Mouse (Mus musculus) liver, postnatal 0 days (tissue): ENCODE results near the gene Defb38.

Experiments used
- CTCF ChIP-seq: sonication (generic); IDR thresholded peaks from 2 replicates; pipeline ENCODE4 v1.5.1; 2016; ENCODE audit warnings: antibody characterized with exemption, low read depth
- EP300 ChIP-seq: IDR thresholded peaks from 2 replicates; pipeline ENCODE4 v1.6.1; 2016; ENCODE audit warnings: antibody characterized with exemption, low read depth, mild to moderate bottlenecking

GRCm38 (mm10) chr8:19062891-19063290, 36.5 kb upstream of the Defb38 start:
- TF ChIP-seq CTCF: no peak
- no peak for TF ChIP-seq EP300
